Mouse (Mus musculus) bone marrow macrophage, adult 2 months (primary cell): Measurements from ENCODE around the gene Ripor1.

Experiments used
- CTCF ChIP-seq: IDR thresholded peaks from 2 replicates; pipeline ENCODE4 v1.5.1; 2012; ENCODE audit warnings: low read depth, mild to moderate bottlenecking, low read length, moderate library complexity
- POLR2A ChIP-seq: IDR thresholded peaks from 2 replicates; pipeline ENCODE4 v1.6.1; 2012; ENCODE audit warnings: mild to moderate bottlenecking, low read depth, low read length, borderline replicate concordance

- no peak for TF ChIP-seq CTCF
- no peak for TF ChIP-seq POLR2A
Observed at GRCm38 (mm10) chr8:105606189-105607023, 1.4 kb downstream of the Ripor1 start.
